Mouse (Mus musculus) forebrain, embryonic 14.5 days (tissue): ENCODE data around the gene Pigq. TPM values are rescaled to one million over a fixed set of nuclear protein-coding genes. Genes with fewer than 3 reads are reported as not detected.

ENCODE experiments used
- ATAC-seq: fragments of 200-750 bp; cut with Nextera tagmentation; 2 replicates; pipeline ENCODE4 v1.8.0; 2017; ENCODE audit warnings: mild to moderate bottlenecking, moderate library complexity
- DNase-seq: peaks from one replicate; pipeline ENCODE4 v3.0.0-alpha.2; 2015; ENCODE audit warnings: low spot score
- H3K27ac ChIP-seq: fragments of 300-500 bp; sonication (generic); 2 replicates; pipeline ENCODE4 v1.5.1; 2014; ENCODE audit warnings: low read depth, mild to moderate bottlenecking, control low read depth, low read length, moderate library complexity
- H3K27me3 ChIP-seq: fragments of 300-500 bp; sonication (generic); replicated peaks from 2 replicates; pipeline ENCODE4 v1.6.1; 2014; ENCODE audit warnings: low read length, control low read depth, mixed read lengths; ENCODE audit not compliant: control insufficient read depth, insufficient read depth
- H3K36me3 ChIP-seq: fragments of 300-500 bp; sonication (generic); 2 replicates; pipeline ENCODE4 v1.6.1; 2014; ENCODE audit warnings: low read length, control low read depth; ENCODE audit not compliant: control insufficient read depth, insufficient read depth
- H3K4me1 ChIP-seq: fragments of 300-500 bp; sonication (generic); 2 replicates; pipeline ENCODE4 v1.6.1; 2014; ENCODE audit warnings: antibody characterized with exemption, low read length, control low read depth; ENCODE audit not compliant: control insufficient read depth, insufficient read depth
- H3K4me2 ChIP-seq: fragments of 300-500 bp; sonication (generic); 2 replicates; pipeline ENCODE4 v1.6.1; 2014; ENCODE audit warnings: mild to moderate bottlenecking, control low read depth, low read length
- H3K4me3 ChIP-seq: fragments of 300-500 bp; sonication (generic); 2 replicates; pipeline ENCODE4 v1.5.1; 2014; ENCODE audit warnings: low read depth, low read length, control low read depth
- H3K9ac ChIP-seq: fragments of 300-500 bp; sonication (generic); 2 replicates; pipeline ENCODE4 v1.6.1; 2014; ENCODE audit warnings: mild to moderate bottlenecking, low read length, control low read depth, moderate library complexity
- H3K9me3 ChIP-seq: fragments of 300-500 bp; sonication (generic); replicated peaks from 2 replicates; pipeline ENCODE4 v1.6.1; 2016; ENCODE audit warnings: low read length, control low read depth, mixed read lengths; ENCODE audit not compliant: control insufficient read depth
- WGBS: fragments of 180-500 bp; shearing (Covaris S2); extraction: QIAGEN DNeasy Blood & Tissue Kit; methylation state at CpG from one replicate; pipeline ENCODE4 v1.1.7; 2014; 5-methylcytosine and 5-hydroxymethylcytosine counted together
- polyA plus RNA-seq: library from polyadenylated mRNA; unstranded; fragments of >200 nt; fragmentation: Nextera tagmentation; extraction: Ambion mirVana; gene quantifications from 2 replicates; pipeline ENCODE4 v1.2.1, GENCODE M21; 2014

Gene Pigq
- polyA plus RNA-seq, 1 experiment from 2014 or later, result 49.5 TPM

DNA sequence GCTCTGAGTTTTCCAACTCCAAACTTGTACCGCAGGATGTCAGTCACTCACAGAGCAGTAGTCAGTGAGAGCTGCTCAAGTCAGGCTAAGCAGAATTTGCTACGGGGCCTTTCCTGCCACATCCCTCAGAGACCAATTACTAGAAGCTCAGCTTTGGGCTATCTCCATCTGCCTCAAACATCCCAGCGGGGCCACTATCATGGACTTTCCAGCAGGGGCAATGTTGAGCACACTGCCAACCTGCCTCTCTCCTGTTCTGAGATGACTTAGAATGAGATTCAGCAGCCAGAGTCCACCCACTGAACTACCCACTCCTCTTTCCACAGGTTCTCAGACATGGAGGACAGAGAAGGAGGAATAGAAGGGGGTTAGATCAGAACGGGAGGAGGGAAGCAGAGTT is 59.1 kb downstream of the Pigq start:
- Histone ChIP-seq H3K9ac (no peak overlapping the region), H3K27ac (no peak overlapping the region), H3K36me3 (peaks cover 51% of the 10 kb centered on the region), H3K4me3 (no peak overlapping the region), H3K9me3 (no peaks in the 10 kb centered on the region), H3K4me1 (no peaks in the 10 kb centered on the region), H3K4me2 (no peak overlapping the region), H3K27me3 (no peaks in the 10 kb centered on the region)
- WGBS, result 67% methylated on average over 4 of the region's 4 CpGs
- ATAC-seq (no peak), DNase-seq (no peak)

DNA sequence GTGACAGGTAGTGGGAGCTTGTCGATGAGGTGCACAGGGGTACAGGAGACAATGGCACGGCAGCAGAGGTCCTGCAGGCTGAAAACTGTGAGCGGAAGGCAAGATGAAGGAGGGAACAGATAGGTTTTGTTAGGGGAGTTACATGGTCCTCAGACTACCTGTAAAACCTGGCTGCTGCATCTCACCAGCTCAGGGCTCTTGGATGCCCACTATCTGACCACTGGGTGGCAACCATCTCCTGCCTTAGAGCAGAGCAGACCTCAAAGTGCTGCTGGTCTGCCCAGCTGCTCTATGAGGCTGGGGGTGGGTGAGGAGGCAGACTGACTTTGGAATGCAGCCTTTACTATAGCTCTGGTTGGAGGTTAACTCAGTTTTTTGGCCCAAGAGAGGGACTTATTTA is 60.9 kb downstream of the Pigq start:
- no peak for ATAC-seq
- no peak overlapping the region for H3K4me2 ChIP-seq
- H3K36me3 ChIP-seq, result peaks cover 44% of the 10 kb centered on the region
- DNase-seq, result no peak
- H3K4me1 ChIP-seq, result no peaks in the 10 kb centered on the region
- no peak overlapping the region for H3K9ac ChIP-seq
- H3K4me3 ChIP-seq, result no peak overlapping the region
- H3K27me3 ChIP-seq, result no peaks in the 10 kb centered on the region
- no peaks in the 10 kb centered on the region for H3K9me3 ChIP-seq
- 85% methylated on average over 3 of the region's 3 CpGs for WGBS
- H3K27ac ChIP-seq, result no peak overlapping the region

DNA sequence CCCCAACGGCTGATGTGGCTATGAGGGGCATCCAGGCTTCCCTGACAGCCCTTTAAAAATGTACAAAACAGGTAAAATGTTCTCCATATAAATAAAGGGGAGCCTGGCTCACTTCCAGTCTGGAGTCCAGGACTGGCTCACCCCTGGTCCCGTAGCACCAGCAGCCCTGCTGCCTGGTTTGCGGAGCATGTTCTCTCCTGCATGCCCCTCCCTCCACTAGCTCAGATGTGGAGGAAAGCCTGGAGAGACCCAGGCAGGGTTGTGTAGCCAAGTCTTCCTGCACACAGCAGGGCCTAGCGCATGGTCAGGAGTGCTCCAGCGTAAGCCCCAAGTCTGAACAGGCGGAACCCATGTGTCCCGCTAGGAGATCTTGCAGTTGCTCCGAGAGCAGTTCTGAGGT is 61.5 kb downstream of the Pigq start:
- H3K4me3 ChIP-seq, result no peak overlapping the region
- no peaks in the 10 kb centered on the region for H3K27me3 ChIP-seq
- DNase-seq (no peak), ATAC-seq (no peak)
- H3K9me3 ChIP-seq, result no peaks in the 10 kb centered on the region
- H3K27ac ChIP-seq, result no peak overlapping the region
- peaks cover 46% of the 10 kb centered on the region for H3K36me3 ChIP-seq
- H3K9ac ChIP-seq, result no peak overlapping the region
- no peaks in the 10 kb centered on the region for H3K4me1 ChIP-seq
- no peak overlapping the region for H3K4me2 ChIP-seq
- WGBS, result 85% methylated on average over 8 of the region's 8 CpGs

DNA sequence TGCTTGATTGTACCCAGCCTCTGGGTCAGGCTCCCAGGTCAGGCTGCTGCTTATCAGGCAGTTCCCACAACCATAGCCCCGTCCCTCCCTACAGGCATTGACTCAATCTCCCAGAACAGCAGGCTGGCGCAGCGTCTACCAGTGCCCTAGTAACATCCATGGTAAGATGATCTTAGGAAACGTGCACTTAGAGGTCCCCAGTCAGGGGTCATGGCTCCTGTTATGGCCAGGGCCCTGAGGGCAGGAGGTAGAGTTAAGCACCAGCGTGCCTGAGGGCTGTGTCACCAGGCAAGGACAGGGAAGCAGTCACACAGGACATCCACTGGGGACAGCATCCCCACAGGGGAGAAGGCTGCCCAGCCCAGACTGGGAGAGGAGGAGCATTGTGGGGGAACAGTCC is 62.4 kb downstream of the Pigq start:
- H3K9ac ChIP-seq, result no peak overlapping the region
- H3K4me3 ChIP-seq, result no peak overlapping the region
- ATAC-seq, result no peak
- no peak for DNase-seq
- H3K27ac ChIP-seq, result no peak overlapping the region
- 60% methylated on average over 5 of the region's 5 CpGs for WGBS
- H3K27me3 ChIP-seq, result no peaks in the 10 kb centered on the region
- H3K9me3 ChIP-seq, result no peaks in the 10 kb centered on the region
- H3K4me1 ChIP-seq, result no peaks in the 10 kb centered on the region
- H3K4me2 ChIP-seq, result no peak overlapping the region
- peaks cover 45% of the 10 kb centered on the region for H3K36me3 ChIP-seq

DNA sequence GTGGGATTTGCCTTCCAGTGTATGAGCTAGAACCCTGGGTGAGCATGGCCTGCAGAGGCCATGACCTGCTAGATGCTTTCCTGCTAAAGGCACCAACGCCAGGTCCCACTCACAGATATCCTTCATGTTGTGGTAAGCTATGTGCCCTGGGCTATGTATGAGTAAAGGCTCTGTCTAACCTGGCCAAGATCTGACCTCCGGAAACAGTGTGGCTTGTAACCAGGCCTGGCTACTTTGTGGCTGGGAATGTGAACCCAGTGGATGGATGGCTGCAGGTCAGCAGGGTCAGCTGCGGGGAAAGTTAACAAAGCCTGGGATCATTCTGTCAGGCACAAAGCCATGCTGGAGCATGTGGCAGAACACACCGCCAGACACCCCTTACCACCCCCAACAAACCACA is 63.0 kb downstream of the Pigq start:
- no peaks in the 10 kb centered on the region for H3K27me3 ChIP-seq
- H3K4me2 ChIP-seq, result no peak overlapping the region
- peaks cover 45% of the 10 kb centered on the region for H3K36me3 ChIP-seq
- H3K4me3 ChIP-seq, result no peak overlapping the region
- H3K9ac ChIP-seq, result peak overlapping the region; percentile 29
- no peaks in the 10 kb centered on the region for H3K9me3 ChIP-seq
- no peaks in the 10 kb centered on the region for H3K4me1 ChIP-seq
- DNase-seq, result no peak
- H3K27ac ChIP-seq, result peak overlapping the region; percentile 33; the same call in 1 of the 2 replicates
- ATAC-seq, result no peak
- 39% methylated on average over 4 of the region's 4 CpGs for WGBS

DNA sequence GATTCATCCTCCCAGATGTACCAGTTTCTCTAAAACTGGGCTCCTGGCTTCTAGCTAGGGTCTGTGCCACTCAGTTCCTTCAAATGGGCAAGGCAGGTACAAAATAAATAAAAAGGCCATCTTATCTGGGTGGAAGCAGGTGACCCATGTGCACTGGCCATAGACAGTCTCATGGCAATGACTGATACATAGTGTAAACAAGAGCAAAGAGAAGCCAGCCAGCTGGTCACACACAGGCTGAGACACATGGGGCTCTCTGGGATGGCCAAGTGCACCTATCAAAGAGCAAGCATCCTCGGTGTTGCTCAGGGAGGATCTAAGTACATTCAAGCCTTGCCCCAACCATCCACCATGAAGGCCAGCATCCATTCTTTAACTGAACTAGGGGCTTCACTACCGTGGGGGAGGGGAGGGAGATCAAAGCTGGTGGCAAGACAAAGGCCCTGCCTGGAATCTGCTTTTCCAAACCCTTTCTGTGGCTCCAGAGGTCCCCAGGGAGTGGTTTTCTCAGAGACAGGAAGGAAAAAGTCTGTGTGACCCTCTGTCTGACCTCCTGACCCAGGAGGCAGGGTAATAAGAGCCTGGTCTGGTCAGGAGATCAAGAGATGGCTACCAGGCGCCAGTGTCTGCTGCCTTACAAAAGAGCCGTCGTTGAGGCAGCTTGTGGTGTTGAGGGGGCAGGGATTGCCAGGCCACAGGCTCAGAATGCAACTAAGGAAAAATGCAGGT is 63.7 kb downstream of the Pigq start:
- Histone ChIP-seq H3K9me3 (no peaks in the 10 kb centered on the region), H3K4me1 (peaks cover 6% of the 10 kb centered on the region), H3K4me3 (no peak overlapping the region), H3K36me3 (peaks cover 45% of the 10 kb centered on the region), H3K9ac (peak overlapping the region; percentile 29), H3K27ac (peak overlapping the region; percentile 33; the same call in 1 of the 2 replicates), H3K4me2 (no peak overlapping the region), H3K27me3 (no peaks in the 10 kb centered on the region)
- no peak for ATAC-seq
- DNase-seq, result no peak
- WGBS, result 6% methylated on average over 5 of the region's 5 CpGs

DNA sequence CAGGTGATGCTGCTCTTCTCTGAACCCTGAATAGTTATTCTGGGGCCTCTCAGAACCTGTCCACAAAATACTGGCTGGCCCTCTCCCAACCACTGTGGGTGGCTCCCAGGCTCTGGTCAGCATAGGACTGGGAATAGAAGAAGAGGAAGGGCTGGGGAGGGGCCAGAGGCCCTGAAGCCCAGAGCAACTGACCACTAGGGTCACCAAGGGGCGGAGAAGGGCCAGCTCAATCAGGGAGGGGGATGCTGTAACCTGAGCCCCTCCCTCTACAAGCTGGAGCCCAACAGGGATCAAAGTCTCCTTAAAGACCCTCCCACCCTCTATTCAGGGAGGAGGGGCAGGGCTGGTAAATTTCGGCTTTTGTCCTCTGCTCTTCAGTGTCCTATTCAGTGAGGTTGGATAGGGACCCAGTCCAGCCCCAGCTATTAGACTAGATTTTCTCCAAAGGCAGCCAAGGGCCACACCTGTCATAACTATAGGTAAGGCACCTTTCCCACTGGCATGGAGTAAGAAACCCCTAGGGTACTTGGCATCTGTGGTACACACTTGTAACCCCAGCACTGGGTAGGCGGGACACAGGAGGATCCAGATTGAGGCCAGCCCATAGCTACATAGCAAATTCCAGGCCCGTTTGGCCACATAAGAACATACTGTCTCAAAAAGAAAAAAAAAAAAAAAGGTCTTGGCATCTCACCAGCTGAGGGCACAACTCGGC is 64.4 kb downstream of the Pigq start, which contains the start of gene Wfikkn1:
Gene Wfikkn1, minus strand, starts transcription at position 663 of the 715 bp plus-strand sequence.
- no peak for ATAC-seq
- Histone ChIP-seq H3K9ac (peak within 1 kb of the TSS; percentile 29), H3K9me3 (no peaks in the 10 kb centered on the region), H3K27me3 (no peaks in the 10 kb centered on the region), H3K36me3 (peaks cover 45% of the 10 kb centered on the region), H3K27ac (peak within 1 kb of the TSS; percentile 33; the same call in 1 of the 2 replicates), H3K4me2 (no peak within 1 kb of the TSS), H3K4me1 (peaks cover 7% of the 10 kb centered on the region), H3K4me3 (no peak within 1 kb of the TSS)
- DNase-seq, result no peak
- WGBS, result 28% methylated on average over 5 of the region's 5 CpGs

DNA sequence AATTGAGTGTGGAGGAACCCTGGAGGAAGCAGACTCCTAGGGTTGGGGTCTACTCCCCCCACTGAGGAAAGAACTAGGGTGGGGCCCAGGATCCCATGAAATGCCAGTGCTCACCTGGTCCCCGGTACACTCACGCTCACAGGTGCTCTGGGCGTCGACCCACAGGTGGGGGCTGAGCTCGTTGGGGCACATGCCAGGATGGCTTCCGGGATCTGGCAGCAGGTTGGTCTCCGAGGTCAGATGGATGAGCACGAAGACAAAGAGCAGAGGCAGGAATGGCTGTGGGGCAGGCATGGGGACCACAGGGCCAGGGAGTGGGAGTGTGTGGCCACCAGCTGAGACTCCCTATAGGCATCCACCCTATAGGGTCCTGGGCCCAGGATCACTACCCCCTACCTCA is 65.0 kb downstream of the Pigq start:
- Histone ChIP-seq H3K36me3 (peaks cover 45% of the 10 kb centered on the region), H3K27me3 (no peaks in the 10 kb centered on the region), H3K9ac (no peak overlapping the region), H3K4me1 (peaks cover 7% of the 10 kb centered on the region), H3K27ac (no peak overlapping the region), H3K9me3 (no peaks in the 10 kb centered on the region), H3K4me2 (no peak overlapping the region), H3K4me3 (no peak overlapping the region)
- ATAC-seq, result no peak
- WGBS, result 78% methylated on average over 8 of the region's 8 CpGs
- no peak for DNase-seq

DNA sequence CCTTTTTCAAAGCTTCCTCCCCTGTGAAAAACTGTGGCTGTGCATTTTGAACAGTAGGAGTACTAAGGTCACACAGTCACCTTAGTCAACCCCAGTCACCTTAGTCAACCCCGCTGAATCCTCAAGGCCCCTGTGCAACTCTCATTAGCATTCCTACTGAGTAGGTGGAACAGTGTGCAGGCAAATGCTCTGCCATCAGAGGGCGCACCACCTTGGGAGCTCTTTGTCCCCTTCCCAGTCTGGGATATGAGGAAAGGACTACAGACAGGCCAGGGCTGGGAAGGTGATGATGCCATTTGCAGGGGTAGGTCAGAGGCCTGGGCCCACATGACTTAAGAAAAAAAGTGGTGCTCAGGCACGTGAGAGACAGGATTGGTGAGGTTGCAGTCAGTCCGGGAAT is 65.5 kb downstream of the Pigq start:
- no peak overlapping the region for H3K4me2 ChIP-seq
- peaks cover 8% of the 10 kb centered on the region for H3K4me1 ChIP-seq
- H3K4me3 ChIP-seq, result no peak overlapping the region
- no peak overlapping the region for H3K9ac ChIP-seq
- H3K27me3 ChIP-seq, result no peaks in the 10 kb centered on the region
- ATAC-seq (no peak), DNase-seq (no peak)
- no peaks in the 10 kb centered on the region for H3K9me3 ChIP-seq
- WGBS, result 50% methylated on average over 4 of the region's 4 CpGs
- no peak overlapping the region for H3K27ac ChIP-seq
- peaks cover 40% of the 10 kb centered on the region for H3K36me3 ChIP-seq
